Mouse (Mus musculus) left cerebral cortex, postnatal 4 days (tissue): ENCODE data around the gene Fam118b. TPM values are rescaled to one million over a fixed set of nuclear protein-coding genes. Genes with fewer than 3 reads are reported as not detected.

Source experiments
- DNase-seq: peaks from one replicate; pipeline ENCODE4 v3.0.0-alpha.2; 2022
- intact Hi-C: fragments of 180-260 bp; cut with DNase I; formaldehyde crosslinking; loops from one replicate; pipeline ENCODE4 v1.15.1; 2025
- total RNA-seq, 2 experiments: library from RNA; stranded (reverse); gene quantifications; 2 replicates each; pipeline ENCODE4 v1.2.3; 2021

Gene Fam118b
- 10 to 100 TPM; 32.3 to 38.8 TPM for total RNA-seq

DNA sequence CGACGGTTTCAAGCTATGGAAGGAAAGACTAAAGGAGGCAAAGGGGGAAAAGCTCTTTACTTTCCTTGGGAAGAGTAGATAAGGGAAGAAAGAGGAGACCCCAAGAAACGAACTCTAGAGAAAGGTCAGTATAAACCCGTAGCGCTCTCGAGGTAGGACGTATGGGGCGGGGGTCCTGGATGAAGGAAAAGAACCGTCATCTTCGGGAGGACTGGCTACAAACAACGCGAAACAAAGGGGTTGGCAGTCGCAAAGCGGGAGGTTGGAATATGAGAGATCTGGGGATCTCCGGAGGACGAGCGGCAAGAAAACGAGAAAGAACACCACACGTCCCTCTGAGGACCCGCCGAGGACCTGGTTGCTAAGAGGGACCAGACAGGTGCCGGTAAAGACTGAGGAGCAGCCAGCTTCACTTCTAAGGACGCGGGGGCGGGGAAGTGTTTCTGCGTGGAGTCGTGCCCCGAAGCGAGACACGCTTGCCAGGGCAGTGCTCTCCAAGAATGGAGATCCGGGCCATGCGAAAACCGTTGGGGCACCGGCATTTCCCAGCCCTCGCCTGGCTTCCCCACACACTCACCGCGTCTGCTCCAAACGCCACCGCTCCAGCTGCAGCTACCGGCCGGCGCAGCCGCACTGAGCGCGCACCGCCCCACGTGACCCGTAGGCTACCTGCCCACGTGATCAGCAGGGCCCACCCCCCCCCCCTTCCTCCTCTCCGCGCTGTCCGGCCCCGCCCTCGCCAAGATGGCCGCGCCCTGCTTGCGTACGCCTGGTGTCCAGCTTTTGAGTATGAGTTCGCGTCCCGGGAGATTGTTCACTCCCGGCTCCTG, at the start of gene Fam118b, which contains the start of gene Rpusd4:
Fam118b (minus strand) TSS at position 660 of the 830 bp plus-strand sequence.
Rpusd4 (plus strand) TSS at position 720 of the 830 bp plus-strand sequence.
- intact Hi-C loops = no loop called here
- DNase-seq = peak; percentile 95

DNA sequence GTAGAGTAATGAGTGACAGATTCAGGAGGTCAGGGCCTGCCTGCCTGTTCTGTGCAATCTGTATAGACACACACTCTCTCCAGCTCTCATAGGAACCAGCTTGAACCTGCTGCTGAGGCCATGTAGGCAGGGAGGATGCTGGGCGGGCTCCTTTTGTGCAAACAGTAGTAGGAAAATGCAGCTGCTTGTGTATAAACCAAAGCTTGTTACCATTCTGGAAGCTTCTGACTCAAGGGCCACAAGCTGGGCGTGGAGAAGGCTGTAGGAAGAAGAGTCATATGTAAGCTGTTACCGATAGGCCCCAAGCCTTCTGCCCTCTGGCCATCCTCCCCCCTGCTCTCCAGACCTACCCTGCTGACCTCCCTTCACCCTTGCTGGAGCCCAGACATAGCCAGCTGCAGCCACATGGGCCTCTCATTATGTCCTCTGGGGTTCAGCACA, 49.2 kb upstream of the Fam118b start:
- no peak for DNase-seq
- intact Hi-C loops = no loop called here

DNA sequence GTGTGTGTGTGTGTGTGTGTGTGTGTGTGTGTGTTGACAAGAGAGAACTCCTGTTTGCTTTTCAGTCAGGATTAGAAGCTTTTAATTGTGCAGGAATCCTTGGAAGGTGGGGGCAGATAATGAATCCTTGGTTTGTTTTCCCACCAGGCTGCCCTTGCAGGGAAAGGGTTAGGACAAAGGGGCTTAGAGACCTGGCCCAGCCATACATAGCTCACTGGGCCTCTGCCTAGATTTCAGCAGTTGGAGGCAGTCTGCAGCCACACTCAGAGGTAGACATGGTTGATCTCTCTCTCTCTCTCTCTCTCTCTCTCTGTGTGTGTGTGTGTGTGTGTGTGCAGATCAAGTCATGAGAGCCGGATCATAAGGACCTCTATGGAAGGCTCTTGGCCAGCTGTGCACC, 46.6 kb upstream of the Fam118b start:
- intact Hi-C loops = no loop called here

DNA sequence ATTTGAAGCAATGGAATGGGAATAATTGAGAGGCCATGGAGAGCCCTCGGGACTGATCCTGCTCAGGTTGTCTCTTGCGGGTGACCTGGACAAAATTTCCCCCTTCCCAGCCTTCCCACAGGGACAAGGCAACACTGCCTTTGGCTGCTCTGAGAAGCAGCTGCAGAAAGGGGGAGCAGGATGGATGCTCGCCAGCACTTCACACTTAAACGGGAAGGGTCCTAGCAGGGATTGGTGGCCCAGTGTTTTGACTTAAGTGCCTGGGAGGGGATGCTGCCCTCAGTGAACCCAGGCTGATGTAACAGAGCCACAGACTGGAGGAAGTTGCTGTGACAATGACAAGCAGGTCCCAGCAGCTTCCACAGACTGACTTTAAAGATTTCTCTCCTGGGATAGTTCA, 46.0 kb upstream of the Fam118b start:
- DNase-seq = no peak
- intact Hi-C loops = no loop called here

More for the DNA sequence above, 46.6 kb upstream of the Fam118b start:
- no peak for DNase-seq

DNA sequence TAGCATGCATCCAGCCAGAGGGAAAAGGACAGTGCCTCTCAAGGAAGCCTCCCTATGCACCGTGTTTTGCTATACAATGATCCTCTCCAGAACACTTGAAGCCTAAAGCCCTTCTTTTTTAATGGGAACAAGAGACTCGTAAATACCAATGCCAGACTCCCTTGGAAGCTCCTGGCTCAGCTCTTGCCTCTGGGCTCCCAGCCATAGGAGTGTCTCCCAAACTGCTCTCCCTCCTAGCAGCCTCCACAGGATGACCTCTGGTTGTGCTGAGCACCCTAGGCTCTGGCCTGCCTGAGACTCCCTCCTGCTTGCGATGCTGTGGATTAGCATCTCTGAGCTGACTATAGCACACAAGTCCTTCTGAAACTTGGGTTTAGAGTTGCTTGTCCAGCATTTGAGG, 44.9 kb upstream of the Fam118b start:
- no peak for DNase-seq
- intact Hi-C loops = no loop called here

DNA sequence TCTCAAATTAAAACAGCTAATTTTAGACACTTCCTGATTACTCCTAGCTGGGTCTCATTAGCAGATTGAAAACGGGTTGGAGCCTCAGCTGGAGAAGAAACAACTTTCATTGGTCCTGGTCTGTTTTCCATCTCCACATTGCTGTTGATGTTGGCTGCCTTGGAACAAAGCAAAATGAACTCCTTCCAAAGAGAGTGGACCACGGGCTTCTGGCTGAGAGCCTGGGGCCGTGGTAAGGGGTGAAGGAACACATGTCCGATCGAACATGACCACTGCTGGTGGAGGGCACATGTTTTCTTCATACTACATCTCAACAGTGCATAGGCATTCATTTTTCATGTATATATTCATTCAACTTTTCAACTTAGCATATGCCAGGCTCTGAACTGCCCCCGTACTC, 42.8 kb upstream of the Fam118b start:
- intact Hi-C loops = no loop called here
- DNase-seq = no peak

DNA sequence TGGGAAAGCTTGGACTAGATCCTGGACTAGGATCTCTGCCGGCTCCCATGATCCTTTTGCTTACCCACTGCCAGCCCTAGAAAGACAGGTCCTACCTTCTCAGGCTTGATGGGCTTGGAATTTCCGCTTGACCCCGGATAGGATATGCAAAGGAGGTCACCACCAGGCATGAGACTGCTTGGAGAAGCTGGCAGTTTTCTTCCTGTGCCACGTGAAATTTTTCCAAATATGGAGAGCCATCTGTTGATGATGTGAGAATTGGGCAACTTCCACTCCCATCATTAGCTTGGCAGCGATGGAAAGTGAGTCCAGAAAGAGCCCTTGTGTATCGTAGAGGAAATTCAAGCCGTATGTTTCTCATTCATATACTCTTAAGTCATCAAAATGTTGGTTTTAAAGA, 39.9 kb upstream of the Fam118b start:
- intact Hi-C loops = no loop called here
- DNase-seq = no peak

DNA sequence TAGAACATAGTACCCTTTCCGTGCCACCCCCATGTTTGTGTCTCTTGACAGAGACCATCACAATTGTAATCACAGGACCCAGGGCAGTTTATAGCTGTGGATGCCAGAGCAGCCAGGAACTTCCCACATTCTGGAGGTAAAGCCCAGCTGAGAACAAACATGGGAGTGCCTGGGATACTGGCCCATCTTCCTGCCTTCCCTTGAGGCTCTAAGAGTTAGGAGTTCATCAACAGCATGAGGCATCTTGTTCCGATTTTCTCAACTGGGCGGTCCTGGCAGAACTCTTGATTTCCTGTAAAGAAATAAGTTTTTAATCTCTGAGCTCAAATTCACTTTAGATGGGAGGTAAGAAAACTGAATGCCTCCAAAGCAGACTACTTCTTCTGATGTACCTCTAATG, 34.6 kb upstream of the Fam118b start:
- intact Hi-C loops = loop anchor here (5.0 kb wide), 1 partner anchor 120 kb away; the partner anchor contains the start of gene Cdon
- DNase-seq = no peak

DNA sequence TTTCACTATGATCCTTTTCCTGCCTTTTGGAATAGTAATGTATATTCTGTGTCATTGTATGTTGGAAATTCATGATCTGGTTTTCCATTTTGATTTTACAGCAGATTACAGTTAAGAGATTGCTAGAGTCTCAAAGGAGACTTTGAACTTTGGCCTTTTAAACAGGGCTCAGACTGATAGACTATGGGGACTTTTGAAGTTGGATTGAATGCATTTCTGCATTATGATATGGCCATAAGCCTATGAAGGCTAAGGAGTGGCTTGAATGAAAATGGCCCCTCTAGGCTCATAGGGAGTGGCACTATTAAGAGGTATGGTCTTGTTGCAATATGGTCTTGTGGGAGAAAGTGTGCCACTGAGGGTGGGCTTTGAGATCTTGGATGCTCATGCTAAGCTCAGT, 30.2 kb upstream of the Fam118b start:
- intact Hi-C loops = no loop called here
- DNase-seq = no peak

DNA sequence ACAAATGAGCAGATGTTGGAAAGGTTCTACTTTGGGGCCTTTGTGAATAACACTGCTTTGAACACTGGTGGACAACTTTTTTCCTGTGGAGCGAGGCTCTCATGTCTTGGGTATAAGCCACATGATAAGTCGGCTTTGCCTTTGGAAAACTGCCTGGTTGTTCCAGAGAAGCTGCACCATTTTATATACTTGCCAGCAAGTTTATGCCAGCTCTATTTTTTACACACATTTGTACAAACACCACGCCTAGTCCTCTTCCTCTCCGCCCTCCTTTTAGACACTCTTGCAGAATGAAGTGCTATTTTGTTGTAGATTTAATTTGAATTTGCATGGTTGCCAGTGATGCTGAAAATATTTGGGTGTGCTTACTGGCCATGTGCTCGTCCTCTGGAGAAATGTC, 25.9 kb upstream of the Fam118b start:
- intact Hi-C loops = no loop called here
- DNase-seq = no peak

DNA sequence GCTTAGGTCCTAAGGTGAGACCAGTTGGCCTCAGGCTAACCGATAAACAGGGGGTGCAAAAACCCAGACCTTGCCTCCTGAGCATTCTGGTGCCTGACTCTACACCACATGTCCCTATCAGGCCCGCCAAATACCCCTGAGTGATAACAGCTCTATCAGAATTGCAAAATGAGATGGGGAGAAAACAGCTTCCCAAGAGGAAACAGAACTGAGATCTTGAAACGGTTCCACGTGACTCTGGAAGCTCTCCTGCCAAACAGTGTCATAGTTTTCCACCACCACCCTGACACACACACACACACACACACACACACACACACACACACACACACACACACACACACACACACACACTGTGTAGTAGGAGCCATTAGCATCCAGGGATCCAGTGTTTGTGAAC, 23.3 kb upstream of the Fam118b start:
- intact Hi-C loops = no loop called here
- DNase-seq = no peak

DNA sequence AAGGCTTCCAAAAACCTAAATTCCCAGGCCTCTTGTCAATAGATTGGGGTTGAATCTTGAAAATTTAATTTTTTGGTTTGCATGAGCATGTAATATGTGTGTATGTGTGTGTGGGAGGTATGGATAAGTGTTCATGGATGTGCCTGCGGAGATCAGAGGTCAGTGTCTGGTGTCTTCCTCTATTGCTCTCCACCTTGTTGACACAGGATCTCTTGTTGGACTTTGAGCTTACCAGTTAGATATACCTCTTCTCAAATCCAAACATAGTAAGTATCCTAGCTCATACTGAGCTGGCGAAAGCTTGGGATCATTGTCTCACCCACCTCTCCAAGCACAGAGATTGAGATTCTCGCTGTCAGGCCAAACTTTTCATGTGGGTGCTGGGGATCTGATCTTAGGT, 22.8 kb upstream of the Fam118b start:
- intact Hi-C loops = no loop called here
- no peak for DNase-seq

DNA sequence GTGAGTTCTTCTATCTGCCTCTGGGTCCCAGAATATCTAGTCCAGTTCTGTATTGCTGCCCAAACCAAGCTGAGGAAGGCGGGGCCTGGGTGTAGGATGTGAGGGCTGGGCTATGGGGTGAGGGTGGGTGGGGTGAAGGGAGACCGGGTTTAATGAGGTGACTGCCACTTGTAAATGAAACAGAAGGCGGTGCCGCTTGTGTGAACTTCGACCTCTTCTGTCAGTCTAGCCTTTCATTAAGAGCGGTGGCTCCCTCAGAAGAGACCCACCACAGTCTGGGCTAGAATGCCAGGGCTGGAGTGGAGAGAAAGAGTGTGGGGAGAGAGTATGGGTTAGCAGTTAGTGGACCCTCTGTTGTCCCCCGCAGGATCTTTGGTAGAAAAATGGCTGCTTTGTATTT, 22.4 kb upstream of the Fam118b start:
- no peak for DNase-seq
- intact Hi-C loops = loop anchor here (5.0 kb wide), 1 partner anchor 132 kb away; the partner anchor contains the start of gene Cdon

DNA sequence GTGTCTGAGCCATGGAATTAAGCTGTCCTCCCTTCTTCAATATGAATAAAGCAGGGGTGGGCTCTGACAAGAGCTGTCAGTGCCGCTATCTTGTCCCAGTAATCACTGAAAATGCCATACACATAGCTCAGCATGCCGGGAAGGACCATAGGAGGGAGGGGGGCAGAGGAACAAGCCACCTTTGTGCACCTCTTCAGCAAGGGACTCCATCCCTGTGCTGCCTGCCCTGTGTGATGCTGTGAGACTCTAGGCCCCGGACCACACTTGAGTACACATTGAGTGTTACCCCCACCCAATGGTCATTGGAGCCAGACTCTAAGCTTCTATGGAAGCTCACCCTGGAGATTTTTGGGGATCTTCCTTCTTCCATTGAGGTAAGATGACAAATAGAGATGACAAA, 18.7 kb upstream of the Fam118b start:
- DNase-seq = no peak
- intact Hi-C loops = loop anchor here (5.0 kb wide), 1 partner anchor 136 kb away; the partner anchor contains the start of gene Cdon

DNA sequence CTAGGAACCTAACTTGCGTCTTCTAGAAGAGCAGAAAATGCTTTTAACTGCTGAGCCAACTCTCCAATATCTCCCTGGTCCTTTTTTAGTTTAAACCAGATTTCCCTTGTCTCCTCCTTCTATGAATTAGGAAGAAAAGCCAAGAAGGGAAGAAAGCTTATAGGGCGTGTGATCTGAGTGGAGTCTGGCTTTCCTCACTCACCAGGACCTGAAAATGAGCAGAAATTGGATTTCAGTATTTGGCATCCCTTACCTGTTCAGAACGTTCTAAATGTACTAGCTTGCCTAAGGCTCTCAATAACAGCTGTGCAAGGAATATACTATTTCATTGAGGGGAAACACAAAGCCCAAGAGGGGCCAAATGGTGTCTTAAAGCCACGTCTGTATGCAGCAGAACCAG, 16.7 kb upstream of the Fam118b start:
- intact Hi-C loops = no loop called here
- DNase-seq = no peak

DNA sequence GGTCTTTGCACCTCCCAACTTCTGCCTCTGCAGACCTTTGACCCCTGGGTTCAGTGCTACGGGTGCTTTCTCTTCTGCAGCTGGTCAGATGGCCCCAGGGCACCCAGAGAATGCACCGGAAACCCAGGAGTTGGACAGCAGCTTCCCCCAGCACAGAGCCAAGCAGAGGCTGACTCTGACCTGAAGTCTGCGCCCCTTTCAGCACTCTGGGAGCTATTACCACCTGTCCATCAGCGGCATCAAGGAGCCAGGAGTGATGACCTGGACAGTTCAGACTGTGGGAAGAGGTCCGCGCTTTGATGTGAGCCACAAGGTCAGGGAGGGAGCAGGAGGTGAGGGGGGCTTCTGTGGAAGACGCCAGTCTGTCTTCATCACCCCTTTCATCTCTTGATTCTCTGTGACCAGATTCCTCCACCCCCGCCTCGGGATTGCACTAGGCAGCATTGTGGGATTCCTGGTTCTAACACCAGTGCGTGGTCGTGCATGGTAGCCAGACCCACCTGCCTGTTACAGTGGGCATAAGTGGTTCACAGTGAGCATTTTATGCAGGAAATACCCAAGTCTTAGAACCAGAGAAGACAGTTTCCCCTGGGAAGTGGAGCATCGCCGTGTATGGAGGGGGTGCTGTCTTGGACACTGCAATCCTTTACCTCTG, 15.9 kb upstream of the Fam118b start:
- DNase-seq = no peak
- intact Hi-C loops = loop anchor here (2.0 kb wide), 1 partner anchor 251 kb away; no protein-coding TSS in a partner anchor

DNA sequence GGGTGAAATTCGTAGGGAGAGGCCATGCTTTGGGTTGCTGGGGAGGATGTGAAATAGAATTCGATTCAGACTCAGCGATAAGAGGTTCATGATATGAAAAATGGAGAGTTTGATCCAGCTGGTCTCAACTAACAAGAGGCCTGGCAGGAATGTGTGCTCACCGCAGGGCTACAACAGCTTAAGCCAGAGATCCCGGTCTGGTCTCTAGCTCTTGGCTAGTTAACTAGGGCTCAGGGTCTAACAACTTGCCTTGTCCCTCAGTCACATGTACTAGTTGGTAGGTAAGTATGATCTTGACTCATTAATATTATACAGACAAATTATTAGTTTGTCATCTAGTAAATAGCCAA, 15.2 kb upstream of the Fam118b start:
- DNase-seq = no peak
- intact Hi-C loops = loop anchor here (2.0 kb wide), 1 partner anchor 252 kb away; no protein-coding TSS in a partner anchor

DNA sequence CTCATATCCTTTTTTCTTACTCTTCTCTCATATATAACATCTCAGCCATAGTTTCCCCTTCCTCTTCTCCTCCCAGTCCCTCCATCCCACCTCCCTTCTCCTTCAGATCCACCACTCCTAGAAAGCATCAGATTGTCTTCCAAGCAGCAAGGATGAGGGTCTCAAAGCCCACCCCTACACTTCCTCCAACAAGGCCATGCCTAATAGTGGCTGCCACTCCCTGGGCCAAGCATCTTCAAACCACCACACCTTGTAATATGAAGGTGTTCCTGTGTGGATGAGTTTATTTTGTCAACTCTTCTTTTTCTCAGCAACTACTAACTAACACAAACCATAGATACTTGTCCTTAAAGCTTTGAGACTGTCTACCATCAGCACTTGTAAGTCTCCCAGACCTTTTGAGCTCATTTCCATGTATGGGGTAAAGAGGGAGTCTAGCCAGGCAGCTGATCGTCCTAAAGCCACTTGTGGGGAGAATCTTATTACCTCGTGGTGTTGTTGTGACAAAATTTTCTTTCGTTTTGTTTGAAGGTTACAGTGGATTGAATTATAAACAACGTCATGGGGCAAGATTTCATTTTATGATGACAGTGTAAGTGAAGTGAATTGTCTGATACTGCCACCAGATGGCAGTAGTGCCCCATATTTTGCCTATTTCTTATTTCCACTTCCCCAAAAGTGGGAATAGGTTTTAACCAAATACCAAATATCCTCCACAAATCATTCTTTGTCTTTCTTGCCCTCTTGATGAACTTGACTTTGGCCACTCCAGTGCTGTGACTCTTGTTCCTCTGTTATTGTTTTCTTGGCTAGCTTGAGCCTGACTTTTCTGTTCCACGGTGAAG, 14.6 kb upstream of the Fam118b start:
- intact Hi-C loops = loop anchor here (2.0 kb wide), 1 partner anchor 253 kb away; no protein-coding TSS in a partner anchor
- peak; percentile 44 for DNase-seq

DNA sequence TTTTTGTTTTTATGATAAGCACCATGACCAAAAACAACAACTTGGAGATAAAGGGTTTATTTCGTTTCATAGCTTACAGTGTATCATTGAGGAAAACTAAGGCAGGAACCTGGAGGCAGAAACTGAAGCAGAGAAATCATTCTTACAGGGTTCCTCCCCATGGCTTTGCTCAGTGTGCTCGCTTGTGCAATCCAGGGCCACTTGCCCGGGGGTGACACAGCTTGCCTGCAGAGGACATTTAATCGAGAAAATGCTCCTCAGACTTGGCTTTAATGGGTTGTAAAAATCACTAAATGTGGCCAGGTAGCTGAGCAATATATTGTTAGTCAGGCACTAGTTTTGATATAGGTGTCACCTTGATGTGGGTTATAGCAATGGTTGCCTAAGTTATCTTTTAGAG, 10.8 kb upstream of the Fam118b start:
- intact Hi-C loops = no loop called here
- DNase-seq = no peak

DNA sequence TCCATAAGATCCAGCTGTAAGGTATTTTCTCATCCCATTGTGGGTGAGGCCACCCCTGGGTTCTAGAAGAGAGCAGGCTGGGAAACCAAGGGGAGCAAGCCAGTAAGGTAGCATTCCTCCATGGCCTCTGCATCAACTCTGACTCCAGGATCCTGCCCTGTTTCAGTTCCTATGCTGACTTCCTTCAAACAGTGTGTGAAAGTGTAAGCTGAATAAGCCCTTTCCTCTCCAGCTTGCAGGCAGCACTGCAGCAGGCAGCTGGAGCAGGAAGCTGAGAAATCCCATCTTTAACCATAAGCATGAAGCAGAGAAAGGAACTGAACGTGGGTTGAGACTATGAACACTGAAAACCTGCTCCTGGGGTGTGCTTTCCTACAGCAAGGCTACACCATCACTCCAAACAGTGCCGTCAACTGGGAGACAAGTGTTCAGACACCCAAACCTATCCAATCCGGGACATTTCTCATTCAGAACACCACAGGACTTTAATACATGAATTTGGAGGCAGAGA, 10.3 kb upstream of the Fam118b start:
- DNase-seq = no peak
- intact Hi-C loops = no loop called here
